Mouse (Mus musculus): Measurements from ENCODE around the gene Olfr1444. TPM values are rescaled to one million over a fixed set of nuclear protein-coding genes. Genes with fewer than 3 reads are reported as not detected.

The Olfr1444 gene
- total and polyA plus RNA-seq, 3 experiments, result not detected

DNA sequence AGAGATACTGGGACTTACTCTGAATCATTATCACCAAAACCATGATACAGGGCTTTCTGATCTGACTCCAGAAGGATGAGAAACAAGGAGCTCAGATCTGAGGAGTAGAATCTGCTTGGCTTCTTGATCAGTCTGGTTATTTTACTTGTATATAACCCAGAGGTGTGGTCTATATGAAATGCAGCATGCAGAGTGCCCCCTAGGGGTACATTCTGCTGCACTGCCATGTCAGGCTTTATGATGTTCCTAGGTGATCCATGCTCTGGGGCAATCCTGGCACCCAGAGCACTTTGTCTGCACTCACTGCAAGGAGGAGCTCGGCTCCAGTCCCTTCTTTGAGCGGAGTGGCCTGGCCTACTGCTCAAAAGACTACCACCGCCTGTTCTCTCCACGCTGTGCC, 32.5 kb upstream of the Olfr1444 start:
- H3K27me3 ChIP-seq (replicated peaks), result no peaks in the 10 kb centered on the region
- no peak overlapping the region for H3K9ac ChIP-seq (ENCODE audit: insufficient read depth, low read depth)
- no peak for TF ChIP-seq JUND (conservative IDR thresholded peaks at IDR 0.05; ENCODE audit: low read depth, low read length)
- no peak for TF ChIP-seq SIN3A (IDR thresholded peaks at IDR 0.05; ENCODE audit: low read length)
- no peak for TF ChIP-seq ZNF384 (IDR thresholded peaks at IDR 0.05; ENCODE audit: low read depth, low read length)
- TF ChIP-seq PAX5 (IDR thresholded peaks at IDR 0.05; ENCODE audit: low read length), result no peak
- no peak for TF ChIP-seq GABPA (IDR thresholded peaks at IDR 0.05; ENCODE audit: insufficient replicate concordance, low read depth, low read length)
- no peak for TF ChIP-seq USF1 (IDR thresholded peaks at IDR 0.05; ENCODE audit: low read depth, low read length)
- no peak for TF ChIP-seq MXI1 (IDR thresholded peaks at IDR 0.05; ENCODE audit: low read depth, low read length)
- TF ChIP-seq RAD21 (IDR thresholded peaks at IDR 0.05; ENCODE audit: low read depth, low read length), result peak; percentile 11
- TF ChIP-seq RCOR1 (conservative IDR thresholded peaks at IDR 0.05; ENCODE audit: low read depth, low read length), result no peak
- no peak for TF ChIP-seq MEF2A (IDR thresholded peaks at IDR 0.05; ENCODE audit: borderline replicate concordance, low read depth, low read length)
- TF ChIP-seq KAT2A (IDR thresholded peaks at IDR 0.05; ENCODE audit: insufficient replicate concordance, low read length), result no peak
- no peak for TF ChIP-seq NRF1 (IDR thresholded peaks at IDR 0.05; ENCODE audit: low read depth, low read length)
- no peak for TF ChIP-seq HCFC1 (IDR thresholded peaks at IDR 0.05; ENCODE audit: low read depth, low read length)
- TF ChIP-seq MAFK (IDR thresholded peaks at IDR 0.05; ENCODE audit: insufficient replicate concordance, low read length), result no peak
- no peak for TF ChIP-seq ZMIZ1 (IDR thresholded peaks at IDR 0.05; ENCODE audit: low read depth, low read length)
- TF ChIP-seq CTCF (conservative IDR thresholded peaks at IDR 0.05 in 1 of 2, IDR thresholded peaks at IDR 0.05 in 1 of 2; ENCODE audit: low read depth in 2 of 2, low read length in 2 of 2), result peak in 1 of 2 experiments; percentile 54; a peak in 2 of 4 replicates
- TF ChIP-seq CHD2 (IDR thresholded peaks at IDR 0.05; ENCODE audit: low read length), result no peak
- no peak for TF ChIP-seq EP300 (IDR thresholded peaks at IDR 0.05; ENCODE audit: low read length)
- TF ChIP-seq SMC3 (IDR thresholded peaks at IDR 0.05; ENCODE audit: low read depth, low read length), result 0 out of 2 replicates have a peak, but pooled peaks have one; percentile 12
- TF ChIP-seq IRF4 (IDR thresholded peaks at IDR 0.05; ENCODE audit: low read depth, low read length), result no peak
- TF ChIP-seq MYC (IDR thresholded peaks at IDR 0.05; ENCODE audit: low read depth, low read length), result no peak
- no peak for TF ChIP-seq POLR2AphosphoS2 (IDR thresholded peaks at IDR 0.05; ENCODE audit: low read depth, low read length)
- no peak for TF ChIP-seq ZC3H11A (IDR thresholded peaks at IDR 0.05; ENCODE audit: low read depth, low read length)
- TF ChIP-seq TBP (conservative IDR thresholded peaks at IDR 0.05; ENCODE audit: low read depth, low read length), result no peak
- no peak overlapping the region for H3K4me2 ChIP-seq (ENCODE audit: insufficient read depth, low read depth, poor library complexity, severe bottlenecking)
- no peak for DNase-seq (ENCODE audit: extremely low read depth)
- no peaks in the 10 kb centered on the region for H3K79me2 ChIP-seq (replicated peaks; ENCODE audit: control insufficient read depth, extremely low read depth, insufficient read depth, poor library complexity, severe bottlenecking)
- in situ Hi-C loops (cut with MboI; ENCODE audit: low pct_ligation_motif_present, low pct_unique_long_range_greater_than_20kb, low sequenced_read_pairs) (no loop called here), dilution Hi-C loops (cut with MboI; ENCODE audit: extremely low pct_ligation_motif_present, extremely low pct_unique_long_range_greater_than_20kb, low sequenced_read_pairs) (no loop called here)
- no peak overlapping the region for H3K4me3 ChIP-seq (replicated peaks in 1 of 3; ENCODE audit: low read depth in 2 of 3, low read length in 2 of 3, poor library complexity in 1 of 3)
- peaks cover 38 to 57% of the 10 kb centered on the region in 2 experiments for H3K36me3 ChIP-seq (replicated peaks in 1 of 2; ENCODE audit: control insufficient read depth in 1 of 2, insufficient read depth in 1 of 2, low read length in 1 of 2)
- no peak overlapping the region for H3K27ac ChIP-seq (ENCODE audit: insufficient read depth, low read depth)
- 0 out of 4 replicates have a peak, but pooled peaks cover 0 to 3% of the 10 kb centered on the region in 2 experiments for H3K4me1 ChIP-seq (ENCODE audit: control insufficient read depth in 1 of 2, insufficient read depth in 2 of 2)
- H3K9me3 ChIP-seq (replicated peaks; ENCODE audit: low read length), result no peaks in the 10 kb centered on the region
